Mouse (Mus musculus) midbrain, embryonic 16.5 days (tissue): ENCODE measurements around the gene Pxn. TPM values are rescaled to one million over a fixed set of nuclear protein-coding genes. Genes with fewer than 3 reads are reported as not detected.

Source experiments
- ATAC-seq: fragments of 200-750 bp; cut with Nextera tagmentation; 2 replicates; pipeline ENCODE4 v1.8.0; 2017; ENCODE audit warnings: moderate TSS enrichment
- H3K27ac ChIP-seq: fragments of 300-500 bp; sonication (generic); 2 replicates; pipeline ENCODE4 v1.5.1; 2014; ENCODE audit warnings: mild to moderate bottlenecking, low read length, mixed read lengths
- H3K27me3 ChIP-seq: fragments of 300-500 bp; sonication (generic); 2 replicates; pipeline ENCODE4 v1.6.1; 2014; ENCODE audit warnings: low read depth, low read length, mixed read lengths; ENCODE audit not compliant: control insufficient read depth, insufficient read depth
- H3K36me3 ChIP-seq: fragments of 300-500 bp; sonication (generic); 2 replicates; pipeline ENCODE4 v1.6.1; 2014; ENCODE audit warnings: mild to moderate bottlenecking, low read length, moderate library complexity, mixed read lengths; ENCODE audit not compliant: control insufficient read depth, insufficient read depth
- H3K4me1 ChIP-seq: fragments of 300-500 bp; sonication (generic); 2 replicates; pipeline ENCODE4 v1.6.1; 2014; ENCODE audit warnings: mild to moderate bottlenecking, low read length, mixed read lengths; ENCODE audit not compliant: control insufficient read depth, insufficient read depth
- H3K4me2 ChIP-seq: fragments of 300-500 bp; sonication (generic); 2 replicates; pipeline ENCODE4 v1.6.1; 2014; ENCODE audit warnings: mild to moderate bottlenecking, low read length, mixed read lengths
- H3K4me3 ChIP-seq: fragments of 300-500 bp; sonication (generic); 2 replicates; pipeline ENCODE4 v1.5.1; 2014; ENCODE audit warnings: low read depth, mild to moderate bottlenecking, low read length, moderate library complexity, mixed read lengths
- H3K9ac ChIP-seq: fragments of 300-500 bp; sonication (generic); 2 replicates; pipeline ENCODE4 v1.6.1; 2014; ENCODE audit warnings: low read depth, low read length, mixed read lengths
- H3K9me3 ChIP-seq: fragments of 300-500 bp; sonication (generic); replicated peaks from 2 replicates; pipeline ENCODE4 v1.6.1; 2014; ENCODE audit warnings: mild to moderate bottlenecking, low read length, mixed read lengths; ENCODE audit not compliant: control insufficient read depth, poor library complexity, severe bottlenecking
- WGBS: fragments of 180-500 bp; shearing (Covaris S2); extraction: QIAGEN DNeasy Blood & Tissue Kit; methylation state at CpG from one replicate; pipeline ENCODE4 v1.1.7; 2014; 5-methylcytosine and 5-hydroxymethylcytosine counted together
- polyA plus RNA-seq: library from polyadenylated mRNA; unstranded; fragments of >200 nt; fragmentation: Nextera tagmentation; extraction: Ambion mirVana; gene quantifications from 2 replicates; pipeline ENCODE4 v1.2.1, GENCODE M21; 2015

The Pxn gene
- polyA plus RNA-seq, 1 experiment from 2014 or later = 18.3 TPM

DNA sequence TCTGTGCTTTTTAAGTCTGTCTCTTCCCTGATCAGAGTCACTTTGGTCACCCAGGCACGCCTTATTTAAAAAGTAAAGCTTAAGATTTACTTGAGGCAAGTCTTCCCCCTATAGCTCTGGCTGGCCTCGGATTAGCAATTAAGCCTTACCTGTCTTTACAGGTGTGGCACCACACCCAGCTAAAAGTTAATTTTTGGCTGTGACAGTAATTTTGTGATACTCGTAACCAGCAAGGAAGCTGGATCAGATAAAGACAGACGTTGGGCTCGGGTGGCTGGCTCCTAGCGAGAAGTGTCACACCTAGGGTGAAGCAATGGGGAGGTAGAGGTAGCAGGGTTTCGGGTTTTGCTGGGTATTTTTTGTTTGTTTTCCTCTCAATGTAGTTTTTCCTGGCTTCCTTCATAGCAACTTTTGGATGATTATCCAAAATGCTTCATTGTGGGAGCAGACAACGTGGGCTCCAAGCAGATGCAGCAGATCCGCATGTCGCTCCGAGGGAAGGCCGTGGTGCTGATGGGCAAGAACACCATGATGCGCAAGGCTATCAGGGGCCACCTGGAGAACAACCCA lies 53.9 kb downstream of the Pxn start:
- Histone ChIP-seq H3K27ac (no peak overlapping the region), H3K4me2 (peak overlapping the region; percentile 79), H3K27me3 (no peaks in the 10 kb centered on the region), H3K36me3 (peaks cover 11% of the 10 kb centered on the region), H3K4me1 (peaks cover 11% of the 10 kb centered on the region), H3K9ac (peak overlapping the region; percentile 98), H3K9me3 (no peaks in the 10 kb centered on the region), H3K4me3 (peak overlapping the region; percentile 88)
- WGBS = 47% methylated on average over 13 of the region's 13 CpGs
- ATAC-seq = no peak

DNA sequence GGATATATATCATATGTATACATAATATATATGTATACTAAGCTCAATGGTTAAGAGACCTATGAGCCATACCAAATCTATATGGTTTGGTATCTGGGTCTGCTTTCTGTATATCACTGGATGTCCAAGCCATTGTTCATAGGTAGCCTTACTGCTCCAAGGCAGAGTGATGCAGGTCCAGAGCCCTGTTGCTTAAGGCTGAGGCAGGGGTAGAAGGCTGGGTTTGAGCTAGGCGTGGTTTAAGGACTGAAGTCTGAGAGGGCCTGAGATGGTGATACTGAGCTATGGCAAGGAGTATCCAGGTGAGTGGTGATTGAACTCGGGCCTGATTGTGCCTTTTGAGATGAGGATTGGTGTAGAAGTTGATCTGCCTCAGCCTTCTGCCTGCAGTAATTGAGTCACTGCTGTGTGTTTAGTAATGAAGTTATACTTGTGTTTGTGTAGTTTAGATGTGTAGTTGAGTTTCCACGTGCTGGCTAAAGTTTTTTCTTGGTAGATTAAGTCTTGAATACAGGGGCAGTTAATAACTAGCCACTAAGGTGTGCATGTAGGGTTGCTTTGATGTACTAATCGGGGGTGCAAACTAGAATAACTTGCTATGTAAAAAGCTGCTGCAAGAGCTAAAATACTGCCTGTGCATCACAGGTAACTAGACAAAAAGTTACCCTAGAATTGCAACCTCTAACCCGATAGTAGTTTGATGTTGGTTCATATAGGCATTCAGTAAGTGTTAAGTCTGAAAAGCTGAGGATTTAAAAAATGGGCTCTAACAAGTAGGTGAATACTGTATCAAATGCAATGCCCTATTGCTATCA lies 57.5 kb downstream of the Pxn start:
- ATAC-seq = no peak
- peak overlapping the region; percentile 77 for H3K4me2 ChIP-seq
- no peaks in the 10 kb centered on the region for H3K9me3 ChIP-seq
- no peak overlapping the region for H3K4me3 ChIP-seq
- no peak overlapping the region for H3K27ac ChIP-seq
- WGBS = 48% methylated on average over 5 of the region's 5 CpGs
- no peaks in the 10 kb centered on the region for H3K27me3 ChIP-seq
- peaks cover 18% of the 10 kb centered on the region for H3K4me1 ChIP-seq
- H3K9ac ChIP-seq = no peak overlapping the region
- peaks cover 11% of the 10 kb centered on the region for H3K36me3 ChIP-seq

GRCm38 (mm10) chr5:115564737-115565393 lies 58.4 kb downstream of the Pxn start, which contains the start of gene Gcn1l1:
Gene Gcn1l1, plus strand, starts transcription at chr5:115565254.
- Histone ChIP-seq H3K4me1 (peaks cover 20% of the 10 kb centered on the region), H3K9me3 (no peaks in the 10 kb centered on the region)
- WGBS = 4% methylated on average over 28 of the region's 55 CpGs

DNA sequence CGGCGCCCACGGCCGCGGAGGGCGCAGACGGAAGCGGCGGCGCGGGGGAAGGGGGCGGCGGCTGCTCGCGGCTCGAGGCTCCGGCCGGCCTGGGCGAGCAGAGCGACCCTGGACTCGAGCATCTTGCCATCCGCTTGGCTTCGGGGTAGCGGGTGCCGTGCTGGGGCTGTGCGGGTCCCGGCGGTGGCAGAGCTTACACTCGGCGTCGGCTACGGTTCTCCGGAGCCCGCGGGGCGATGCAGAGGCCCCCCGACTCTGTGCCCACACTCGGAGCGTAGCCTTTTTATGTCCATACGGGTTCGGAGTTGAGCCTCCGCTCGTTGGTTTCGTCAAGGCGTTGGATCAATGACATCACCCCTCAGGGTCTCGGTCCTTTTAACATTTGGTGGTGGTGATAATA lies 58.9 kb downstream of the Pxn start:
- H3K27me3 ChIP-seq = no peaks in the 10 kb centered on the region
- H3K9me3 ChIP-seq = no peaks in the 10 kb centered on the region
- H3K27ac ChIP-seq = peak overlapping the region; percentile 77
- under 1% methylated on average over 33 of the region's 46 CpGs for WGBS
- ATAC-seq = peak; percentile 54
- peaks cover 11% of the 10 kb centered on the region for H3K36me3 ChIP-seq
- peaks cover 15% of the 10 kb centered on the region for H3K4me1 ChIP-seq
- H3K9ac ChIP-seq = peak overlapping the region; percentile 95
- H3K4me3 ChIP-seq = peak overlapping the region; percentile 96
- peak overlapping the region; percentile 77 for H3K4me2 ChIP-seq

More at GRCm38 (mm10) chr5:115564737-115565393, 58.4 kb downstream of the Pxn start, which contains the start of gene Gcn1l1:
- peak within 1 kb of the TSS; percentile 77 for H3K4me2 ChIP-seq
- peak within 1 kb of the TSS; percentile 77 for H3K27ac ChIP-seq
- no peaks in the 10 kb centered on the region for H3K27me3 ChIP-seq
- peaks cover 11% of the 10 kb centered on the region for H3K36me3 ChIP-seq
- H3K9ac ChIP-seq = peak within 1 kb of the TSS; percentile 95
- H3K4me3 ChIP-seq = peak within 1 kb of the TSS; percentile 96
- ATAC-seq = peak; percentile 89

- Histone ChIP-seq H3K4me2 (no peak overlapping the region), H3K27me3 (no peaks in the 10 kb centered on the region), H3K4me1 (peaks cover 9% of the 10 kb centered on the region), H3K4me3 (no peak overlapping the region), H3K9ac (no peak overlapping the region), H3K36me3 (peaks cover 12% of the 10 kb centered on the region), H3K9me3 (no peaks in the 10 kb centered on the region), H3K27ac (no peak overlapping the region)
- no peak for ATAC-seq
- WGBS = 64% methylated on average over 10 of the region's 10 CpGs
These were observed 62.2 kb downstream of the Pxn start for GRCm38 (mm10) chr5:115568681-115569080.

GRCm38 (mm10) chr5:115569308-115569707 lies 62.8 kb downstream of the Pxn start:
- 83% methylated on average over 11 of the region's 11 CpGs for WGBS

DNA sequence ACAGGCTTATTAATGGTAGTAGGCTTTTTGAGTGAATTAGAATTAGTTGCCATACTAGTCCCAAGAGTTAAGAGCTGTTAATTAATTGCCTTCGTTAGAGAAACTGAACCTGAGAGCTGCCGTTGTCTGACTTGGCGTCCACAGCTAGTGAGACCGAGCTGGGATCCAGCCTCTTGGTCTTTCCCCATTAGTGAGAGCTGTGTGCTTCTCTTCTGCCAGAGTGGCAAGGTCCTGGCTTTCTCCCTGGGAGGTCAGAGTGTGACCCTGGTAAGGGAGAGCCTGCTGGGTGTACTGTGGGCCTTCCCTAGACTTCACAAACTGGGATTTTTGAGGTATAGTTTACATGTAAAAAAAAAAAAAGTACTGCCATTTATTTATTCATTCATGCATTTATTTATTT lies 63.2 kb downstream of the Pxn start:
- no peak overlapping the region for H3K9ac ChIP-seq
- ATAC-seq = no peak
- H3K4me2 ChIP-seq = no peak overlapping the region
- H3K27me3 ChIP-seq = no peaks in the 10 kb centered on the region
- WGBS = 93% methylated on average over 4 of the region's 4 CpGs
- peaks cover 9% of the 10 kb centered on the region for H3K4me1 ChIP-seq
- no peak overlapping the region for H3K27ac ChIP-seq
- no peaks in the 10 kb centered on the region for H3K9me3 ChIP-seq
- H3K36me3 ChIP-seq = peaks cover 11% of the 10 kb centered on the region
- H3K4me3 ChIP-seq = no peak overlapping the region

More at GRCm38 (mm10) chr5:115569308-115569707, 62.8 kb downstream of the Pxn start:
- Histone ChIP-seq H3K27me3 (no peaks in the 10 kb centered on the region), H3K27ac (no peak overlapping the region), H3K4me1 (peaks cover 9% of the 10 kb centered on the region), H3K36me3 (peaks cover 11% of the 10 kb centered on the region), H3K9me3 (no peaks in the 10 kb centered on the region), H3K4me2 (no peak overlapping the region), H3K4me3 (no peak overlapping the region), H3K9ac (no peak overlapping the region)
- no peak for ATAC-seq

DNA sequence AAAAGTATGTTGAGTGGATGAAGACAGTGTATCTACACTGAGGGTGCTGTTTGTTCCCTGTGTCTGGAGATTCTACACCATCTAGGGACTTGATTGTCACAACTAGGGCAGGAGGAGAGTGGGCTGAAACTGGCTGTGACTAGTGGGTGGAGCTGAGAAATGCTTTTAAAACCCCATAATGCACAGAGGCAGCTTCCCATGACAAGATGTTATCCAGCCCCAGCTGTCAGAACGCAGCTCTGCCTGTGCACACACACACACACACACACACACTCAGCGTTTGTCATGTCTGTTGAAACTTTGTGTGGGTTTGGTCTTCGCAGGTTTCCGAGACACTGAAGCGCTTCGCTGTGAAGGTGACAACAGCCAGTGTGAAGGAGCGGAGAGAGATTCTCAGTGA lies 64.6 kb downstream of the Pxn start:
- 96% methylated on average over 7 of the region's 7 CpGs for whole genome bisulfite sequencing
- Histone ChIP-seq H3K36me3 (peaks cover 18% of the 10 kb centered on the region), H3K27me3 (no peaks in the 10 kb centered on the region)

More for the DNA sequence above, 64.6 kb downstream of the Pxn start:
- peaks cover 4% of the 10 kb centered on the region for H3K4me1 ChIP-seq
- H3K27ac ChIP-seq = no peak overlapping the region
- H3K4me2 ChIP-seq = no peak overlapping the region
- H3K9ac ChIP-seq = no peak overlapping the region
- H3K9me3 ChIP-seq = no peaks in the 10 kb centered on the region
- H3K4me3 ChIP-seq = no peak overlapping the region
- ATAC-seq = no peak
